Mouse (Mus musculus) intestine, embryonic 16.5 days (tissue): ENCODE data around the gene Slc30a2. TPM values are rescaled to one million over a fixed set of nuclear protein-coding genes. Genes with fewer than 3 reads are reported as not detected.

Source experiments
- ATAC-seq: fragments of 200-750 bp; cut with Nextera tagmentation; 2 replicates; pipeline ENCODE4 v1.8.0; 2017; ENCODE audit warnings: moderate TSS enrichment, moderate library complexity
- H3K27ac ChIP-seq: fragments of 300-500 bp; sonication (generic); 2 replicates; pipeline ENCODE4 v1.5.1; 2014; ENCODE audit warnings: mild to moderate bottlenecking, low read length
- H3K27me3 ChIP-seq: fragments of 300-500 bp; sonication (generic); replicated peaks from 2 replicates; pipeline ENCODE4 v1.6.1; 2014; ENCODE audit warnings: low read length, control low read depth, mixed read lengths; ENCODE audit not compliant: control insufficient read depth, insufficient read depth
- H3K36me3 ChIP-seq: fragments of 300-500 bp; sonication (generic); 2 replicates; pipeline ENCODE4 v1.6.1; 2014; ENCODE audit warnings: low read length, control low read depth; ENCODE audit not compliant: control insufficient read depth, insufficient read depth
- H3K4me1 ChIP-seq: fragments of 300-500 bp; sonication (generic); 2 replicates; pipeline ENCODE4 v1.6.1; 2014; ENCODE audit warnings: low read length, control low read depth, mixed read lengths; ENCODE audit not compliant: control insufficient read depth, insufficient read depth
- H3K4me2 ChIP-seq: fragments of 300-500 bp; sonication (generic); 2 replicates; pipeline ENCODE4 v1.6.1; 2014; ENCODE audit warnings: low read depth, low read length, control low read depth
- H3K4me3 ChIP-seq: fragments of 300-500 bp; sonication (generic); 2 replicates; pipeline ENCODE4 v1.5.1; 2014; ENCODE audit warnings: mild to moderate bottlenecking, low read length
- H3K9ac ChIP-seq: fragments of 300-500 bp; sonication (generic); 2 replicates; pipeline ENCODE4 v1.6.1; 2014; ENCODE audit warnings: low read depth, low read length
- H3K9me3 ChIP-seq: fragments of 300-500 bp; sonication (generic); 2 replicates; pipeline ENCODE4 v1.6.1; 2016; ENCODE audit warnings: low read length, control low read depth; ENCODE audit not compliant: control insufficient read depth
- WGBS: fragments of 180-500 bp; shearing (Covaris S2); extraction: QIAGEN DNeasy Blood & Tissue Kit; methylation state at CpG from one replicate; pipeline ENCODE4 v1.1.7; 2014; 5-methylcytosine and 5-hydroxymethylcytosine counted together
- polyA plus RNA-seq: library from polyadenylated mRNA; unstranded; fragments of >200 nt; fragmentation: Nextera tagmentation; extraction: Ambion mirVana; gene quantifications from 2 replicates; pipeline ENCODE4 v1.2.1, GENCODE M21; 2015

Gene Slc30a2
- polyA plus RNA-seq, 1 experiment from 2014 or later: 7.4 TPM

GRCm38 (mm10) chr4:134395977-134396825, 53.2 kb downstream of the Slc30a2 start, which contains the start of gene Pafah2:
Gene Pafah2 (plus strand): TSS chr4:134396320.
- H3K27ac ChIP-seq: peak within 1 kb of the TSS; percentile 97
- peaks cover 5% of the 10 kb centered on the region for H3K9me3 ChIP-seq
- H3K4me3 ChIP-seq: peak within 1 kb of the TSS; percentile 56
- peak within 1 kb of the TSS; percentile 77 for H3K9ac ChIP-seq
- H3K4me1 ChIP-seq: peaks cover 11% of the 10 kb centered on the region
- ATAC-seq: peak; percentile 94
- no peaks in the 10 kb centered on the region for H3K36me3 ChIP-seq
- H3K27me3 ChIP-seq: no peaks in the 10 kb centered on the region
- under 1% methylated on average over 31 of the region's 31 CpGs for WGBS
- H3K4me2 ChIP-seq: peak within 1 kb of the TSS; percentile 83

GRCm38 (mm10) chr4:134397121-134397520, 54.1 kb downstream of the Slc30a2 start:
- WGBS: 19% methylated on average over 7 of the region's 7 CpGs

GRCm38 (mm10) chr4:134397732-134398131, 54.8 kb downstream of the Slc30a2 start:
- no peaks in the 10 kb centered on the region for H3K9me3 ChIP-seq
- H3K36me3 ChIP-seq: no peaks in the 10 kb centered on the region
- peaks cover 24% of the 10 kb centered on the region for H3K4me1 ChIP-seq
- H3K4me3 ChIP-seq: peak overlapping the region; percentile 56
- no peak for ATAC-seq
- 81% methylated on average over 9 of the region's 9 CpGs for WGBS
- H3K27ac ChIP-seq: peak overlapping the region; percentile 97
- no peaks in the 10 kb centered on the region for H3K27me3 ChIP-seq
- H3K4me2 ChIP-seq: peak overlapping the region; percentile 83
- peak overlapping the region; percentile 49 for H3K9ac ChIP-seq

More at GRCm38 (mm10) chr4:134397121-134397520, 54.1 kb downstream of the Slc30a2 start:
- Histone ChIP-seq H3K27me3 (no peaks in the 10 kb centered on the region), H3K4me2 (peak overlapping the region; percentile 83), H3K4me3 (peak overlapping the region; percentile 56), H3K9me3 (no peaks in the 10 kb centered on the region), H3K27ac (peak overlapping the region; percentile 97), H3K9ac (peak overlapping the region; percentile 49), H3K4me1 (peaks cover 18% of the 10 kb centered on the region), H3K36me3 (no peaks in the 10 kb centered on the region)
- peak; percentile 76 for ATAC-seq

DNA sequence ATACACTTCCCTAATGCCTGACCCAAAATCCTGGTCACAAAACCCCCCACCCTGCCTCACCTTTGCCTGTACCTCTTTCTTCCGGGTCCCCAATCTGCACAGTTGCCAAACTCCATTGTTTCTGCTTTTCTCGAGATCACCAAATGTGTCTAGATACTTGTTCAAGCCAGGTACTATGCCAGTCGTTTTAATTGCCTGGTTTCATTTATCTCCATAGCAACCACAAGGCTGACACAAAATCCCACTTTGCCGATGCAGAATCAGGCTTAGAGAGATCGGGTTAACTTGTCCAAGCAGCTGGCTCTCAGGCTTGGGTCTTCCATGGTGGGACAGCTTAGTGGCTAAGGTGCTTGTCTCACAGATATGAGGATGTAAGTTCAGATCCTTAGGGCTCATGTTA, 57.2 kb downstream of the Slc30a2 start:
- Histone ChIP-seq H3K36me3 (no peaks in the 10 kb centered on the region), H3K4me2 (no peak overlapping the region), H3K27ac (peak overlapping the region; percentile 7; the same call in 1 of the 2 replicates), H3K27me3 (no peaks in the 10 kb centered on the region), H3K9me3 (no peaks in the 10 kb centered on the region), H3K4me3 (no peak overlapping the region), H3K4me1 (peaks cover 25% of the 10 kb centered on the region), H3K9ac (no peak overlapping the region)
- no peak for ATAC-seq
- WGBS: 28% methylated on average over 5 of the region's 5 CpGs

GRCm38 (mm10) chr4:134401181-134401661, 58.2 kb downstream of the Slc30a2 start:
- no peaks in the 10 kb centered on the region for H3K27me3 ChIP-seq
- peak overlapping the region; percentile 82 for H3K27ac ChIP-seq
- H3K36me3 ChIP-seq: no peaks in the 10 kb centered on the region
- no peaks in the 10 kb centered on the region for H3K9me3 ChIP-seq
- peak overlapping the region; percentile 76 for H3K4me2 ChIP-seq
- H3K9ac ChIP-seq: peak overlapping the region; percentile 65
- ATAC-seq: peak; percentile 62
- 3% methylated on average over 19 of the region's 19 CpGs for WGBS
- H3K4me3 ChIP-seq: peak overlapping the region; percentile 45
- H3K4me1 ChIP-seq: peaks cover 25% of the 10 kb centered on the region

- peak overlapping the region; percentile 76 for H3K4me2 ChIP-seq
- H3K9me3 ChIP-seq: no peaks in the 10 kb centered on the region
- H3K4me1 ChIP-seq: peaks cover 25% of the 10 kb centered on the region
- peak overlapping the region; percentile 67; the same call in 1 of the 2 replicates for H3K27ac ChIP-seq
- WGBS: 42% methylated on average over 16 of the region's 16 CpGs
- peak overlapping the region; percentile 45 for H3K4me3 ChIP-seq
- no peaks in the 10 kb centered on the region for H3K27me3 ChIP-seq
- H3K9ac ChIP-seq: peak overlapping the region; percentile 65; the same call in 1 of the 2 replicates
- ATAC-seq: peak; percentile 63
- H3K36me3 ChIP-seq: no peaks in the 10 kb centered on the region
Observed at GRCm38 (mm10) chr4:134401856-134402570, 59.0 kb downstream of the Slc30a2 start.

DNA sequence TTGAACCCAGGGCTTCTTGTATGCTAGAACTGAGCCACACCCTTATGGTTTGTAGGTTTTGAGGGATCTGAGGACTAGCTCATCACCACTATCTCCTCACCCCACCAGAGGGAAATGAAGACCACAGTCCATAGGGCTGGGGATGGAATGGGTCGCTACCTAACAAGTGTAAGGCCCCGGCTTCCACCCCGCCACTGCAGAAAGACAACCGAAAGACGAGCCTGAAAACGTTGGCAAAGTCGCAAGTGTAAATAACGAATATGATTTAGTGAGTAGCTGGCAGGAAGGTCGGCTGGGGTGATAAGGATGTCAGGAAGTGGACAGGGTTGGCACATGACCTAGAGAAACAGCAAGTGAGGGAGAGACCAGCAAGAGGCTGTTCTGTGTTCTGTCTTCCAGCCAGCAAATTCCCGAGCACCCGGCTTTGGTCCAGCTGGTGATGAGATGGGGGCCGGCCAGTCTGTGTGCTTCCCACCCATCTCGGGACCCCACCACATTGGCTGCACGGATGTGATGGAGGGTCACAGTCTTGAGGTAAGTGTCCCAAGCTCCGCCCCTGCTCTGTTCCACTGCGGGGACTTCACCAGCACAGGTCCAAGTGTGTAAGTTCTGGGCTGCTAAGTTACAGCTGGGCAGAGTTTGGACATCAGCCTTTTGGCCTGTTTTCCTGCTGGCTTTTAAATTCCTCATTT, 59.7 kb downstream of the Slc30a2 start:
- Histone ChIP-seq H3K27me3 (no peaks in the 10 kb centered on the region), H3K27ac (peak overlapping the region; percentile 38; the same call in 1 of the 2 replicates), H3K4me2 (no peak overlapping the region), H3K4me1 (peaks cover 21% of the 10 kb centered on the region), H3K4me3 (no peak overlapping the region), H3K9me3 (no peaks in the 10 kb centered on the region), H3K9ac (no peak overlapping the region), H3K36me3 (no peaks in the 10 kb centered on the region)
- 57% methylated on average over 16 of the region's 16 CpGs for WGBS
- ATAC-seq: peak; percentile 13

- no peak for ATAC-seq
- H3K27me3 ChIP-seq: no peaks in the 10 kb centered on the region
- 65% methylated on average over 7 of the region's 7 CpGs for WGBS
- H3K9ac ChIP-seq: no peak overlapping the region
- H3K4me3 ChIP-seq: no peak overlapping the region
- no peak overlapping the region for H3K27ac ChIP-seq
- H3K9me3 ChIP-seq: no peaks in the 10 kb centered on the region
- H3K36me3 ChIP-seq: no peaks in the 10 kb centered on the region
- no peak overlapping the region for H3K4me2 ChIP-seq
- peaks cover 21% of the 10 kb centered on the region for H3K4me1 ChIP-seq
Observed at GRCm38 (mm10) chr4:134403721-134404120, 60.7 kb downstream of the Slc30a2 start.
